Mouse (Mus musculus): ENCODE results near the gene Epm2aip1.

DNA sequence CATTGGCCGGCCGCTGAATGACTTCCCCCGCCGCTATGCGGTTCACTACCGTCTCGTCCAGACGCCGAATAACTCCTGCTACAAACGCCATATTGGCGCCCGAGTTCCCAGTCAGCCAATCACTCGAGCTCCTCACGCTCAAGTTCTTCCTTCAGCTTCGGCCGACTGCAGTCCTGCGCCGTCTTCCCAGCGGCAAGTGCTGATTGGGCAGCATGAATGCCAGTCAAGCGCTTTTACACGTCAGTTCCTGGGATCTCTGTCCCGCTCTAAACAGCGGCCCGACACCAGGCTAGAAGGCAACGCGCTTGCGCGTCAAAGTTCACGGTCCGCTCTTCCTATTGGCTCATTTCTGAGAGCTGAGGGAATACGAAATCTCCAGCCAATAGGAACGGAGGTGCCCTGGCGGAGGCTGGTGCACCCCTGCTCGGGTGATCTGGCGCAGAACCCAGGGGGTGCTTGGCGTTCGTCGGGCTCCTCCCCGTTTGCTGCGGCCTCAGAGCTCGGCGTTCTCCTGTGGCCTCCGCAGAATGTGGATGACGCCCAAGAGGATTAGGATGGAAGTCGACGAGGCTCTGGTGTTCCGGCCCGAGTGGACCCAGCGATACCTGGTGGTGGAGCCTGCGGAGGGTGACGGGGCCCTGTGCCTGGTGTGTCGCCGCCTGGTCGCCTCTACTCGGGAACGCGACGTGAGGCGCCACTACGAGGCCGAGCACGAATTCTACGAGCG, at the start of gene Epm2aip1, which contains the start of gene Mlh1:
- TF ChIP-seq POLR2A (IDR thresholded peaks at IDR 0.05; ENCODE audit: insufficient read length, low read depth), result peak; percentile 94
- no peak for TF ChIP-seq MYOG (IDR thresholded peaks at IDR 0.05; ENCODE audit: control insufficient read depth in 1 of 3, insufficient read depth in 1 of 3, insufficient read length in 2 of 3, low read depth in 2 of 3)
- no peak for TF ChIP-seq TCF12 (IDR thresholded peaks at IDR 0.05; ENCODE audit: insufficient read depth, poor library complexity, severe bottlenecking)
- no peak for TF ChIP-seq USF1 (IDR thresholded peaks at IDR 0.05; ENCODE audit: low read depth)
- no peak for TF ChIP-seq MYOD1 (IDR thresholded peaks at IDR 0.05; ENCODE audit: control insufficient read depth in 1 of 3, insufficient read length in 2 of 3, low read depth in 2 of 3)
- peak; percentile 93 for TF ChIP-seq POLR2AphosphoS2 (IDR thresholded peaks at IDR 0.05; ENCODE audit: insufficient read length, low read depth)
- TF ChIP-seq REST (IDR thresholded peaks at IDR 0.05; ENCODE audit: insufficient read depth, insufficient read length), result no peak
- TF ChIP-seq MAX (IDR thresholded peaks at IDR 0.05; ENCODE audit: low read depth), result no peak
- no peak for TF ChIP-seq E2F4 (IDR thresholded peaks at IDR 0.05; ENCODE audit: insufficient read depth)
